ENCODE assay signal across 8 mouse cellular contexts in genomic region chr7:92668791-92669506, GRCm38 (mm10). TPM values are rescaled to one million over a fixed set of nuclear protein-coding genes. Genes with fewer than 3 reads are reported as not detected.
DNase-seq lines count a peak whose midpoint lies in the region; ATAC-seq and TF ChIP-seq lines count a peak whose summit lies in the region.

No protein-coding gene starts in this region.

- peak; percentile 55; the same call in 1 of the 2 replicates for TF ChIP-seq POLR2A in bone marrow, adult 2 months (IDR thresholded peaks at IDR 0.05; ENCODE audit: borderline replicate concordance, control insufficient read depth, low read depth, low read length)

- no peaks in the 10 kb centered on the region; the same call in 1 of the 2 replicates for H3K4me1 ChIP-seq in bone marrow, adult 2 months (ENCODE audit: control insufficient read depth, insufficient read depth, low read length)
- H3K4me1 ChIP-seq in embryonic facial prominence, embryonic 15.5 days, result peaks cover 18% of the 10 kb centered on the region
- H3K4me1 ChIP-seq in heart, embryonic 10.5 days, result peaks cover 15% of the 10 kb centered on the region
- peaks cover 18% of the 10 kb centered on the region for H3K4me1 ChIP-seq in kidney, embryonic 15.5 days

- H3K4me2 ChIP-seq in embryonic facial prominence, embryonic 15.5 days (replicated peaks), result peak overlapping the region; percentile 53
- peak overlapping the region; percentile 64 for H3K4me2 ChIP-seq in kidney, embryonic 15.5 days

- H3K36me3 ChIP-seq in embryonic facial prominence, embryonic 15.5 days, result no peaks in the 10 kb centered on the region
- peaks cover 7% of the 10 kb centered on the region; the same call in 1 of the 2 replicates for H3K36me3 ChIP-seq in heart, embryonic 10.5 days
- peaks cover 8% of the 10 kb centered on the region; the same call in 1 of the 2 replicates for H3K36me3 ChIP-seq in kidney, embryonic 15.5 days

- H3K27me3 ChIP-seq in embryonic facial prominence, embryonic 15.5 days, result no peaks in the 10 kb centered on the region
- no peaks in the 10 kb centered on the region for H3K27me3 ChIP-seq in heart, embryonic 10.5 days (ENCODE audit: insufficient read depth, poor library complexity, severe bottlenecking)
- no peaks in the 10 kb centered on the region for H3K27me3 ChIP-seq in kidney, embryonic 15.5 days

- H3K4me3 ChIP-seq in bone marrow, adult 2 months (replicated peaks; ENCODE audit: control insufficient read depth, low read depth, low read length), result peak overlapping the region; percentile 97
- peak overlapping the region; percentile 93 for H3K4me3 ChIP-seq in embryonic facial prominence, embryonic 15.5 days (replicated peaks)
- peak overlapping the region; percentile 79 for H3K4me3 ChIP-seq in heart, embryonic 10.5 days
- H3K4me3 ChIP-seq in kidney, embryonic 15.5 days (replicated peaks), result peak overlapping the region; percentile 92

- H3K27ac ChIP-seq in bone marrow, adult 2 months (ENCODE audit: control insufficient read depth, insufficient read depth, low read depth, low read length, poor library complexity), result peak overlapping the region; percentile 95
- H3K27ac ChIP-seq in embryonic facial prominence, embryonic 15.5 days (replicated peaks), result peak overlapping the region; percentile 93
- peak overlapping the region; percentile 99 for H3K27ac ChIP-seq in heart, embryonic 10.5 days
- peak overlapping the region; percentile 97 for H3K27ac ChIP-seq in kidney, embryonic 15.5 days

- peak overlapping the region; percentile 83 for H3K9ac ChIP-seq in embryonic facial prominence, embryonic 15.5 days
- H3K9ac ChIP-seq in kidney, embryonic 15.5 days, result peak overlapping the region; percentile 99

- DNase-seq in 3T3-L1 (ENCODE audit: low read depth, low spot score) (peak; percentile 52), liver (peak; percentile 82)
- DNase-seq in heart, embryonic 10.5 days (ENCODE audit: low spot score), result peak; percentile 85
- DNase-seq in spleen, postnatal 36 days (ENCODE audit: low spot score in 2 of 2), result peak; percentile 61 to 66

- no peak for ATAC-seq in embryonic facial prominence, embryonic 15.5 days (ENCODE audit: insufficient number of reproducible peaks, low FRiP score, low TSS enrichment, low read depth)
- peak; percentile 13; the same call in 1 of the 2 replicates for ATAC-seq in kidney, embryonic 15.5 days (replicated peaks; ENCODE audit: low FRiP score)
- peak; percentile 61 for ATAC-seq in monocyte, adult 5-6 weeks (replicated peaks; ENCODE audit: insufficient number of reproducible peaks, low FRiP score, low TSS enrichment, poor library complexity, severe bottlenecking)

- under 1% methylated on average over 29 of the region's 29 CpGs for WGBS in bone marrow, adult 2 months
- 0% methylated on average over 29 of the region's 29 CpGs for WGBS in embryonic facial prominence, embryonic 15.5 days
- WGBS in heart, embryonic 10.5 days, result 0% methylated on average over 29 of the region's 29 CpGs
- under 1% methylated on average over 29 of the region's 29 CpGs for WGBS in kidney, embryonic 15.5 days

- no peaks in the 10 kb centered on the region for H3K9me3 ChIP-seq in embryonic facial prominence, embryonic 15.5 days (replicated peaks)
- H3K9me3 ChIP-seq in heart, embryonic 10.5 days, result no peaks in the 10 kb centered on the region
- H3K9me3 ChIP-seq in kidney, embryonic 15.5 days (replicated peaks), result no peaks in the 10 kb centered on the region

- TF ChIP-seq CTCF in bone marrow, adult 2 months (IDR thresholded peaks at IDR 0.05; ENCODE audit: control insufficient read depth, insufficient read depth, low read length), result no peak

RNA-seq across cellular contexts. Expression of gene Pcf11, which starts 0.8 kb away (rescaled TPM):
- 22.2 and 42.1 TPM in 2 replicates for polyA plus RNA-seq in bone marrow, adult 2 months (2011; ENCODE audit: insufficient read depth, insufficient read length, low replicate concordance, missing spikeins)
- 23.1 and 25.5 TPM in 2 replicates for polyA plus RNA-seq in embryonic facial prominence, embryonic 15.5 days (2015; fragmentation: Nextera tagmentation; extraction: Ambion mirVana)
- 13.1 and 19.1 TPM in 2 replicates for polyA plus RNA-seq in heart, embryonic 10.5 days (2016; fragmentation: Nextera tagmentation; extraction: Ambion mirVana)
- polyA plus RNA-seq in kidney, embryonic 15.5 days (2015; fragmentation: Nextera tagmentation; extraction: Ambion mirVana), result 21.9 TPM in 2 replicates
- 176 to 189 TPM (median 178 TPM) in 3 replicates for total RNA-seq in monocyte, adult 5-6 weeks (2017)

RNA-seq across cellular contexts. Expression of gene Ankrd42, which starts 32.0 kb away (rescaled TPM):
- 0.95 TPM in 1 of 2 replicates, not detected in the other for polyA plus RNA-seq in bone marrow, adult 2 months (2011; ENCODE audit: insufficient read depth, insufficient read length, low replicate concordance, missing spikeins)
- polyA plus RNA-seq in embryonic facial prominence, embryonic 15.5 days (2015; fragmentation: Nextera tagmentation; extraction: Ambion mirVana), result 11.4 and 12.9 TPM in 2 replicates
- polyA plus RNA-seq in heart, embryonic 10.5 days (2016; fragmentation: Nextera tagmentation; extraction: Ambion mirVana), result 3.9 and 4.1 TPM in 2 replicates
- polyA plus RNA-seq in kidney, embryonic 15.5 days (2015; fragmentation: Nextera tagmentation; extraction: Ambion mirVana), result 6.2 and 7.7 TPM in 2 replicates
- total RNA-seq in monocyte, adult 5-6 weeks (2017), result not detected in 3 replicates
